Mouse (Mus musculus): ENCODE results near the gene Camk2d.
A peak's percentile ranks its signal among the peaks of the same experiment; 100 is the strongest.

Gene Camk2d

DNA sequence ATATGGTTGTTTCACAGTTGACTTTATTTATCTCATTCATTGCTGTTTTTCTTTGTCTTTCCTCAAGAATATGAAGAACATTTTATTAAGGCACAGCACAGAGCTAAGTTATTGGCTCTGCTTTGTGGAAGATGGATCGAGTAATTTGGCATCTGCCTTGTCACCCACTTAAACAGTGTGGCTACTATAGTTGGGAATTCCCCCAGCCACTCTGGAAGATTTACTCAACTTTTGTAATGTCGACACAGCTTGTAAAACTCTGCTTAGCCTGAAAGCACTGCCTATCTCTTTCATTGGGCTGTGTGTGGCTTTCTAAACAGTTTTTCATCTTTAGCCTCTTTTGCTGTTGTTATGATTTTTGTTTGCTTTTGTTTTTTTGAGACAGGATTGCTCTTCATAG lies 56.3 kb downstream of the Camk2d start:
- no peak for DNase-seq (ENCODE audit: low spot score)

DNA sequence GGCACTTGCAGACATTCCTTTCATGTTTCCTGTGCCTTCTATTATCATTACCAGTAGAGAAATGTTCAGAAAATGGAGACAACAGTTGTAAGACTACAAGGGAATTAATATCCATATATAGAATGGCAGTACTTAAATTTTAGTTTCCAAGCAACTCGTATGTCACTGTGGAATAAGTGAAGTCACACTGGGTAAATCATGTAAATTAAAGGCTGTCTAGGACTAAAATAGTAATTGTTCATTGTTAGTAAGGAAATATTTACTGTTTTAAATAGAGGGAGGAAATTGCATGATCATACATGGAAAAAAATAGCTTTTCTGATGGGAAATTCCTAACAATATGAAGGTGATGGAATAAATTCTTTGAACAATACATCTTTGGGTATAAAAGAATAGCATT lies 57.0 kb downstream of the Camk2d start:
- no peak for DNase-seq (ENCODE audit: low spot score)

DNA sequence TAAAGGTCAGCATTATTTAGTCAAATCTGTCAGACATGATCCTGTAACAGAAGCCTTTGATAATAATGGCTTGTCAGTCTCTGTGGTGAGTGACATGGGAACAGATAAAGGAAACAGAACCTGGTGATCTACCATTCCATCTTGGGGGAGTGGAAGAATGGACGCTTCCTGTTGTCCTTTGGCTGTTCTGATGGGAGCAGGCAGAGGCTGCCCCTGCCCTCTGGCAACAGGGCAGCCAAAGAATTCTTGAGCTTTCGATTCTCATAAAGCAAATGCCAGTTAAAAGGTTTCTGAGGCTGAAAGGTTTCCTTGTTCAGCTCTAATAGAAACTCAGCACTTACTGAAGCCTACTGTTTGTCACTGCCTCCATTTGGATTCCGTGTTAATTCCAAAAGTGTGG lies 60.1 kb downstream of the Camk2d start:
- no peak for DNase-seq (ENCODE audit: low spot score)

DNA sequence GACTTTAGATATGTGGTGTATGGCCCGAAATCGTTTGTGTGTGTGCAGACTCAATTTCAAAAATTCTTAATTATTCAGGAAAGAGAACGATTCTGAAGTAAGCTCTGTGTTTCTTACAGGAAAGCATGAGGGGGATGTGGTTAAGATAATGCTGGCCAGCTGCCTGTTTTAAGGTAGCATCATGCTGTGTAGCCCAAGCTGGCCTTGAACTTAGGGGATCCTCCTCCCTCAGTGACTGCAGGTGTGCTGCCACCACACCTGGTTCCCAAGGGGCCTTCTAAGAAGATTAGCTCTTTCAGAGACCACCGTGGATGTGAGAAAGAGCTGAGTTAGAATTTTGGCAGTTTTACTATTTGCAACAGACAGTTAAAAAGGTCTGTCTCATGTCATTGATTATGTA lies 61.8 kb downstream of the Camk2d start:
- DNase-seq (ENCODE audit: low spot score), result no peak

DNA sequence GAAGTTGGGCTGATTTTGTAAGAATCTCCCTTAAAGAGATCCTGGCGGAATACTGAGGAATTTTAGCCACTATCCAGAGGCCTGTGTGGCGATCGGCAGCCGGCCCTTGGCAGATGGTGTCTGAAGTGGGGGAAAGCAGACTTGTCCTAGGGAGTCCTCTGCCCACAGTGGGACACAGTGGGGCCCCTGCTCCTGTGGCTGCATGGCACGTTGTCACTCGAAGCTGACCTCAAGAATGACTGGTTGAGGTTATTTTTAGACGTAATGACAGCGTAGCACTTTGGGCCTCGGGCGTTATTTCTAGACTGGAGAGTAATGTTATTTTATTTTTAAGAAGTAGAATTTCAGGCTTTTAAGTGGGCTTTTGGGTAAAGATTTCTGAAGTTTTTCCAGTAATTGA lies 62.7 kb downstream of the Camk2d start:
- no peak for DNase-seq (ENCODE audit: low spot score)

DNA sequence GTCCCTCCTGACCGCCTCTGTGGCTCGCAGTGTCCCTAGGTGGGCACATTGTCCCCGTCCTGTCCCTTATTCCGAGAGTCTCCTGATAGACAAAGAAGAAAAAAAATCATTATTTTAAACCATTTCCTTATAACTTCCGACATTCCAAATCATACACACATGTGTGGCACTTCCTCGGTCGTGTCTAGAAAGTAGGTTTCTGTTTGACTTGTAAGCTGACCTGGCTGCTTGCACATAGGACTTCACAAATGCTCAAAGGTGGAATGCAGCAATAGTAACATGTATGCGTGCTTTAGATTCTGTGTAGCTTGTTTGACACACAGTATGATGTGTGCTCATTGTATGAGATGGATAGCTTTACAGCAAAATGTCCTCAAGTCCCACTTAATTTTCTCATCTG lies 63.1 kb downstream of the Camk2d start:
- no peak for DNase-seq (ENCODE audit: low spot score)

DNA sequence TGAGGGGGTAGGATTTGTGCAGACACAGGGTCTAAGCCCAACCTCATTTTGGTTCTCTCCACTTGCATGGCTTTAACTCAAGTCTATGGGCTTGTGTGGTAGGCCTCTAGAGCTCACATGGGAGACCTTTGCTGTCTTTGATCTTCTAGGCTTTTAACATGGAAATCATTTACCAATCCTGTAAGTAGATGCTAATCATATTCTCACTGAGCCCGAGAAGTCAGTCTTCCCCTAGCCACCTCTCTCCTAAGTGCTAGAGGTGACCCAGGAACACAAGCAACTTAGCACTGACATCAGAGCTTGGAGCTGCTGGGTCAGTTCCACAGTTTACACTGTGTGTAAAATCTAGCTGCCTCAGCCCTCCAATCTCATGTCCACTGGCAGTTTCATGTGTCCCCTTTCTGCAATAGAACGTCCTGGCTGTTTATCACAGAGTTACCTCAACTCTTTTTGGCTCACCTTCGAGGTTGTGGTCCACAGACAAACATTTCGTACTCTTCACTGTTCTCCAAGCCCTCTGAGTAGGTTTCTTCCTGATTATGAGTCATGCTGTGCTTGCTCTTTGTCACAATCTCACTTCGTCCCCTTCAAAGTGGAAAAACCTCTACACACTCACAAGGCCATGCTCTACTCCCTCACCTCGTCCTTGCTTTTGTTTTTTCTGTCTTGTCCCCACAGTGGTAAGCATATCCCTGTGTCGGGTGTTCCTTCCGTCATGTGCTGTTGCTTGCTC lies 63.9 kb downstream of the Camk2d start:
- DNase-seq (ENCODE audit: low spot score), result no peak

DNA sequence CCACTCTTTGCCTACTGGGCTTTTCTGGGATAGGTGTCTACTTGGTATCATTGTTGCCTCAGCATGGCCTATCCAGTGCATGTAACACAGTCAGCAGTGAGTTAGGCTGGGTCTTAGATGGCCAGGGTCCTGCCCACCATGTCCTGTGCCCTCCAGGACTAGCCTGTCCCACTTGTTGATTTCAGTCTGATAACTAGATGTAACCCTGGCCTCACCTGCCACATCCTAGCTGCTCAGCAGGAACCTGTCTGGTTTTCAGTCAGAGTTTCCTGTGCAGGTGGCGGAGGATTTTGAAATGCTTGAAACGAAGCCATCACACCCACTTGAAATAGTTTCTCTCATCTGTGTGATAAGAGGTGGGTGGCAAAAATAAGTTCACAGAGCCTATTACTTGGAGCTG lies 64.5 kb downstream of the Camk2d start:
- no peak for DNase-seq (ENCODE audit: low spot score)

DNA sequence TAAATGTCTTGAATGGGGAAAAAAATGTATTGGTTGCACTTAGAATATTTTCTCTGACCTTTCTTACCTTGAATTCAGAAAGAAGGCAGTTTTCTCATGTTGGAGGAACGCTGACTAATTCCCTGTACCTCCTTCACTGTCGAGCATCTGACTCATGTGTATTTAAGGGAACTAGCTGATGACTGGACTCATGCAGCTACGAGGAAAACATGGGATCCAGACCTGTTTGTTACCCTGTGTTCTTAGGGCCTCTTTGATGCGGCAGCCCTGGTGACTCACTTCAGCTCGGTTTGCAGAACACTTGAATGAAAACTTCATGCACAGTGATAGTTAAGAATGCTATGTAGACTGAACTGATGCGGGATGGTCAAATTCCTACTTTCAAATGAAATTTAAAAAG lies 64.9 kb downstream of the Camk2d start:
- no peak for DNase-seq (ENCODE audit: low spot score)

DNA sequence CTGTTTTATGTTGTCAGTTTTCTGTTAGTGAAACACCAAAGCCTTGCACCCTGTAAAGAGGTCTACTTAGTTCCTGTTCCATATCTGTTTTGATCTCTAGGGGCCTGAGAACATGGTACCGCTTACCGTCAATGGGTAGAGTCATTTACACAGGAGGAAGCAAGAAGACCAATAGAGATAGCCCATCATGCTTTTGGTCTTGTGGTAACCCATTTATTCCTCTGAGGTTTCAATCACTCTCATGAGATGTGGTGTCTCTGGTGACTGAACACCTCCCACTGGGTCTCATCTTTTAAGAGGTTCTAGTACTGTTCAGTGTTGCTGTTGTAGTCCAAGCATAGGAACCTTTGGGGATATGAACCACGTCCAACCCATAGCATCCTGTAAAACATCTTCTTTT lies 65.8 kb downstream of the Camk2d start:
- no peak for DNase-seq (ENCODE audit: low spot score)

DNA sequence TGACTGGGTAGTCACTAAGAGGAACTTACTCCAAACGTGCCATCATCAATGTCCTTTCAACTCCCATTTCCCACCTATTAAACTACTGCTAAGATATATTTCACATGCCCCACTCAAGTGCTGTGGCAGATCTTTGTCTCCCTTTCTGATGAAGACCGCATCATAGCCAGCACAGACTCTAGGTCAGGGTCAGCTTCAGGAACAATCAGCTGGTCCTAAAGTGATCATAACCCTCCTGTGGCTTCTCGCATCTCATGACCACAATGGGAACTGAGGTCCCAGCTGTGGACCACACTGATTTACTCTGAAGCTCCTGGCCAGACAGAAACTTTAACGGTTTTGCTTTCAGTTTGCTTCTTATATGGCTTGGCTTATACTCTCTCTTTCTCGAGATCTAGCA lies 67.3 kb downstream of the Camk2d start:
- no peak for DNase-seq (ENCODE audit: low spot score)

DNA sequence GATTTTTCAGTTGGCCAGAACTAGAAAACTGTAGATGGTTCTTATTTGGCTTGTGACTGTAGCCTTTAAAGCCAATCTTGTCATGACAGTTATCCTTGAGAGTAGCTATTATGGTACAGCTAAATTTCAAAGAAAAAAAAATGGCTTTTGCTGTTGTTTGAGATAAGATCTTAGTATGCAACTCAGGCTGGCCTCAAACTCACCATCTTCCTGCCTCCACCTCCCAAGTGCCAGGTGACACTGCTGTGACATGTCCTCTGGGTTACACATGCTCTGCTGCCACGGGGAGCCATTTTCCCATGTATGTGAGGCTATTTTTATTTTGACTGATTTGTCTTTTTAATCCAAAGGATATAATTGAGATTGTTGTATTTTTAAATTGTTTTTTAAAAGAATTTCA lies 69.8 kb downstream of the Camk2d start:
- no peak for DNase-seq (ENCODE audit: low spot score)

DNA sequence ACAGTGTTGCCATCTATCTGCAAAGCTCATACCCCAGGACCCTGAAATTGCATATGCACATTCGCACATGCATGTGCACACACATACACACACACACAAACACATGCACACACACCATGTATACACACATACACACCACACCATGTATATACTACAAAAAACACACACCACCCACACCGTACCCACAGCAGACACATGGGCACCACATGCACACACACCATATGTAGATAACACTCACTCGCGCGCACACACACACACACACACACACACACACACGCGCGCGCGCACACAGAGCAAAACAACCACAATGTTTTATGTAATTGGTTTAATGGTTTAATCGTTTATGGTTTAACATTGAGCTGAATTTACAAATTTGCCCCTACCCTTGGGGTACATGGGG lies 70.9 kb downstream of the Camk2d start:
- DNase-seq (ENCODE audit: low spot score), result no peak

DNA sequence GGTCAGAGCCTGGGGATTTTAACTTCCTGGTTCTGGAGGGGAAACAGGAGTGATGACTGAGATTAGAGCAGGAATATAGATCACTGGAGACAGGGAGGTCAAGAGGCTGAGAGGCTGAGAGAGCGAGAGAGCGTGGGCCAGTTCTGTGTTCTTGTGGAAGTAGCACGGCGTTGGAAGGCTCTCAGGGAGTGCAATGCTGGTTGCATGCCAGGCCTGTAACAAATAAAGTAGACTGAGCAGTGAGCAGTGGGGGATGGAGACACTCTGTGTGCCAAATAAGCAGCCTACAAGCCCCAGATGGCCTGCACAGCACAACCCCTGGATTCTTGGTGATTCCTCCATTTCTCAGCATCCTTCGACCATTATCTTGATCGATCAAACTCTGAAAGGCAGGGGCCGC lies 71.3 kb downstream of the Camk2d start:
- peak; percentile 48 for DNase-seq (ENCODE audit: low spot score)

DNA sequence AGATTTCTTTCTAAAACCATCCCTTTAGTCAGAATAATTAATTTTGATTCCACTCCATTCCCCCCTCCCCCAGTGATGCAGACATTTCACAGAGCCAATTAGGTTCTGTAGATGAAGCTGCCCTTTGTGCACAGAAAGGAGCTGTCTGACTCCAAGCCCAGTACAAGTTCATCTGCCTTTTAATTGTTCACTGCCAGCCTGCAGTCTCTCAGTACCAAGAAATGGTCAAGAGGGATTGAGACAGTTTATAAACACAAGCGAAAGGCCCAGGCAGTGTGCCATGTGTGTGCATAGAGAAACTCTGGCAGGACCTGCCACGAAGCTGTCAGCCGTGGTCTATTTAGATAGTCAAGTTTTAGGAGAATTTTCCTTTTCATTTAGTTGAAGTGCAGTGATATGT lies 72.0 kb downstream of the Camk2d start:
- DNase-seq (ENCODE audit: low spot score), result no peak

DNA sequence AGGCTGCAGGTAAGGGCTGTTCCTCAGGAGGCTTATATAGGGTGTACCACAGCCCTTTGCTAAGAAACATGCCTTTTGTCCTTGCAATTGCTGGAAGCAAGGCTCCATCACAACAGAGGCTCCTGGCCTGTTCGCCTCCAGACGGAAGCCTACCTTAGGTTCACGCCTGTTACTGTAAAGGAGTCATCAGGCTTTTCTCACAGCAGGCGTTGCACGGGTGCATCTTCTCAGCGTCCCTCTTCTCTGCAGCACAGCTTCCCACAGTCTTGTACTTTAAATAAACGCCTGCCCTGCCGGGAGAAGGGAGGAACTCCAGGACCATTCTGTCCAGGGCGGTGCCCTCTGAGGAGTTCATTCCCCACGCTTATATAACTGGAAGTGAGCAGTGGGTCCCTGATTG lies 72.6 kb downstream of the Camk2d start:
- no peak for DNase-seq (ENCODE audit: low spot score)

DNA sequence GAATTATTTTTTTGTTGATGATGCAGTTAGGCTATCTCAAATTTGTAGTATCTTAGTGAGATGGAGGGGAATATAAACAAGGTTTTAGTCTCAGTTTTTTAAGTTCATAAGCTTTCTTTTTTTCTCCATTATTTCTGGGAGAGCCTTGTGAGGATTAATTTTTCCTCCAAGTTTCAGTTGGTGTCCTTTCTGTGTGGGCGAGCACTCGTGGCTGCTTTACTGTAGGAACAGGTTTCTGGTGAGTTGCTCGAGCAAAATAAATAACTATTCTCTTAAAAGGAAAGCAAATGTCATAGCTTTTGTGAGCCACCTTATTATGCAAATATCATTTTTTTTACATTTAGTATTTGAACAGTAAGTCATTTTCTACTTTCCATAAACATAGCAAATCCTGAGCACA lies 74.3 kb downstream of the Camk2d start:
- DNase-seq (ENCODE audit: low spot score), result no peak

DNA sequence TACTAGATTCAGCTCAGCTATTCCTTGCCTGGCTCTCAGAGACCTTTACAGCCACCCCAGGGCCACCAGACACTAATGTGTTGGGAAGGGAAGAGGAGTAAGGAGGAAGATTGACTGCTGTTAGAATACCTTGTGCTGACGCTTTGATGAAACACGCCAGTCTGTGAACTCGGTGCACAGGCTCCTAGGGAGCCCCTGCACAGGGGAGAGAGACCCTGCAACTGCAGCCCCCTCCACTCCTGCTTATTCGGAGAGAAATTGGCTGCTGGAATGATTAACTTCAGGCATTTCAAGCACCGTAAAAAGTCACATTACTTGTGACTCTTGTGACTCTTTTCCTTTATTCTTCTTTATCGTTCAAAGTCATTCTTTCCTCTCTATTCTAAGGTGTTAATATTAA lies 75.2 kb downstream of the Camk2d start:
- no peak for DNase-seq (ENCODE audit: low spot score)

DNA sequence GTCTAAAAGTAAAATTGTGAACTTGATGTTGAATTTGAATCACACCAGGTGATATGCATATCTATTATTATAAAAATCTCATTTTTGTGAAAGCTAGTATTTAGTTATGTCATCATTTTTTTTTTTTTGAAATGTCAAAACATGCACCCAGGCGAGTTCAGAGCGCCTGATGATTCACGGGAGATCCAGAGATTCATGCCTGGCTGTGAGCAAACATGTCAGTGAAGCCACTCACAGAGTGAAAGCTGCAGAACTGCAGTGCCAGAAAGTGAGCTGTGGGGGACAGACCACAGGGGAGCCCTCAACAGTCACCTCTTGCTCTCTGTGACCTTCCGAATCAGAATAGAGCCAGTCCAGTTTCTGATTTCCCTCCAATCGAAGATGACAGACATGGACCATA lies 84.9 kb downstream of the Camk2d start:
- DNase-seq (ENCODE audit: low spot score), result no peak

DNA sequence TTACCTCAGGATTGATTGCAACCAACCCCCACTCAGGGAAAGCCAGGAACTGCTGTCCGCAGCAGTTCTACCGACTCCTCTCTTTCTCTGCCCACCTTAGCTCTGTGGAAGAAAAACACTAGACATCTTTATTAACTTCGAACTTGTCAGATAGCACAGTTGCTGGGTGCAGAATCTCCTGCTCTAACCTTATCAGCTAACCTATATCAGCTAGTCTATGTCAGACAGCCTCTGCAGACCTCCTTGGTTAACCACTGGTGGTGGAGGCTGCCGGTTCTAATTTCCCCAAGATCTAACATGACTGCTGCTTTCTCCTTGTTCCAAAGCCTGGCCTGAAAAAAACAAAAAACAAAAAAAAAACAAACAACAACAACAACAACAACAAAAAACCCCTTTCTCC lies 85.9 kb downstream of the Camk2d start:
- no peak for DNase-seq (ENCODE audit: low spot score)

DNA sequence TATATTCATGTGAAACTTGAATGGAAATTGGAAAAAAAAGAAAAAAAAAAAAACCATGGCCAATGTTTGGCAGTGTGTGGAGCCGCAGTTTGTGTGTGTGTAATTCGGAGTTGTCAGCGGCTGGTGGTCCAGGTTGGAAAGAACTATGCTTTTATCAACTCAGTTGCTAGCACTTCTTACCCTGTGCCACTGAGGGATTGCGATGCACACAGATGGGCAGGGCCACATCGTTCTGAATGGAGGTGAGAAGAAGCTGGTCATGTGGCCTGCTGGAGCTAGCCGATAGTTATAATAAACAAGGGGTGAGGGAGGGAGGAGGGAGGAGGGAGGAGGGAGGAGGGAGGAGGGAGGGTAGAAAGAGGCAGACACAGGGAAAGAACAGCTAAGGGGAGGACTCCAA lies 89.3 kb downstream of the Camk2d start:
- DNase-seq (ENCODE audit: low spot score), result no peak

DNA sequence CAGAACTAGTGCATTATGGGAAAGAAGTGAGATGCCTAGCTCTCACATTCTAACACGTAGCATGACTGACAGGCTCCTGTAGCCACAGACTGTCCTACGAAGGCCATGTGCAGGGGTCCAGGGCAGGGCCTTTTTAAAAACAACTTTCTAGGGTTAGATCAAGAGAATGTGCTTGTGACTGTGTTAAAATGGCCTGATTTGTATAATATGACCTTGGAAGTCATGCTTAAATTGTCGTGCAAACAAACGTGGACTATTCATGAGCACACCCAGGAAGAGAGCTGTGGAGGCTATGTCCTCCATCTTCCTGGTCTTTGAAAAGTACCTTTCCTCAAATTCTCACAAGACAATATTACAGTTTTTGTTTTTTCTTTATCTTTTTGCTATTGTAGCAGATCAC lies 91.0 kb downstream of the Camk2d start:
- no peak for DNase-seq (ENCODE audit: low spot score)

DNA sequence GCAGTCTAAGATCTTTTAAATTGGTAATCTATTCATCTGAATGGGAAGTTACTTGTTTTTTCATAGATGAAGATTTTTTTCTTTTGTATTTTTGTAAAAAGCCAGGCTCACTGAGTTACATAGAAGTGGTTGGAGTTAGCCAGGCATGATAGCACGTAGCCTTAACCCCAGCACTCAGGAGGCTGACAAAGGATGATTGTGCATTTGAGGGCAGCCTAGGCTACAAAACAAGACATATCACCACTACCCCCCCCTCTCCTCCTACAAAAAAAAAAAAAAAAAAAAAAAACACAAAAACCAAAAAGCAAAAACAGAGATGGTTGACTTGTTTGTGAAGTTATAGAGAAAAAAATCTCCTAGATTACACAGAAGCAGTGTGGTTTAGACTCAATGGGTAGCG lies 92.4 kb downstream of the Camk2d start:
- DNase-seq (ENCODE audit: low spot score), result no peak

DNA sequence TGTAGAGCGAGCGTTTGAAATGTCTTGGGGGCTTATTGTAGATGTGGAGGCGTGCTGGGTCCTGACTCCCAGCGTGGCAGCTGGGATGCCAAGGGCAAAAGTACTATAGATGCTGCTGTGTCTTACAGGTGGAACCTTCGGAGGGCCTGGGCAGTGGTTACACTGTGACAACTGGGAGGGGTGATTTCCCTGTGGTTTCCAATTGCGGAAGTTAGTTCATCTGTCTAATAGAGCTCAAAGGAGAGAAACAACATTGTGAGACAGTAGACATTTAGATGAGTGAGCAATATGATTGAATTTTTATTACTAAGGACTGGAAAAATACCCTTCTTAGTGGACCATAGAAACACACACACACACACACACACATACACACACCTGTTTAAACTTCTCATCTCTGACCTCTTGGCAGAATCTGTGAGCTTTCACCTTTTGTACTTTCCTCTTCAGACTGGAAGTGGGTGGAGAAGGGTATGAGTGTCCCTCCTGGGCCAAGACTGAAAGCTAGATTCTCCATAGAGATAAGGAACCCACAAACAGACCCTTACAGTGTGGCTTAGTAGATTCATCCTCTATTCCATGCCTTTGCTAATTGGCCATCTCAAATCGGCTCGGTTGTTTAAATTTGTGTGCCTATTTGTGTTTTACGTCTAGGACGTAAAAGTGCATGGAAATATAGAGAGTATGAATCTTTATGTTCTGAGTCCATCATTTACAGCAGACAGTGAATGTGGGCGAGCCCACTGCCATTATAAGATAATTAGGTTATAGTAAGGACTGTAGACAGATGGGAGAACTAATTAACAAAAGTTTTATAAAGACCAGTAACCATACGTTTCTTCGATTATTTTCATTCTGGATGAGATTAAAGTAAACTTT lies 94.8 kb downstream of the Camk2d start:
- no peak for DNase-seq (ENCODE audit: low spot score)
